Mouse (Mus musculus) testis, adult 2 months (tissue): ENCODE measurements around the gene U2surp. TPM values are rescaled to one million over a fixed set of nuclear protein-coding genes. Genes with fewer than 3 reads are reported as not detected.
"Not testable (repeated sequence)": the region's sequence is repeated elsewhere in the genome, so short reads cannot be mapped to it uniquely, and the experiment has no call there.

ENCODE experiments used
- H3K27ac ChIP-seq: fragments of 200-500 bp; 2 replicates; pipeline ENCODE4 v1.5.1; 2012; ENCODE audit warnings: low read depth, low read length; ENCODE audit not compliant: control insufficient read depth, insufficient read depth
- H3K27me3 ChIP-seq: fragments of 200-500 bp; 2 replicates; pipeline ENCODE4 v1.6.1; 2012; ENCODE audit warnings: mild to moderate bottlenecking, low read length, moderate library complexity; ENCODE audit not compliant: control insufficient read depth, insufficient read depth
- H3K36me3 ChIP-seq: fragments of 200-500 bp; 2 replicates; pipeline ENCODE4 v1.6.1; 2012; ENCODE audit warnings: mild to moderate bottlenecking, low read length; ENCODE audit not compliant: control insufficient read depth, insufficient read depth
- H3K4me1 ChIP-seq: fragments of 200-500 bp; 2 replicates; pipeline ENCODE4 v1.6.1; 2012; ENCODE audit warnings: low read length; ENCODE audit not compliant: control insufficient read depth, insufficient read depth
- H3K4me3 ChIP-seq: fragments of 200-500 bp; 2 replicates; pipeline ENCODE4 v1.5.1; 2012; ENCODE audit warnings: low read depth, mild to moderate bottlenecking, low read length, moderate library complexity, mixed read lengths; ENCODE audit not compliant: control insufficient read depth
- CTCF ChIP-seq: fragments of 200-500 bp; IDR thresholded peaks from 2 replicates; pipeline ENCODE4 v1.5.1; 2012; ENCODE audit warnings: low read depth, mild to moderate bottlenecking, inconsistent platforms, low read length, moderate library complexity; ENCODE audit not compliant: control insufficient read depth, insufficient read depth, insufficient replicate concordance
- POLR2A ChIP-seq: fragments of 200-500 bp; IDR thresholded peaks from 2 replicates; pipeline ENCODE4 v1.6.1; 2012; ENCODE audit warnings: low read depth, mild to moderate bottlenecking, inconsistent platforms, low read length, moderate library complexity; ENCODE audit not compliant: control insufficient read depth
- polyA plus RNA-seq: library from polyadenylated mRNA; depleted of rRNA; stranded (reverse); fragments of >200 nt; gene quantifications from 2 replicates; pipeline ENCODE4 v1.2.3, GENCODE M21; 2012

Gene U2surp
- polyA plus RNA-seq, 1 experiment, result 4.0 TPM

GRCm38 (mm10) chr9:95527676-95528075 is 15.9 kb upstream of the U2surp start:
- TF ChIP-seq CTCF (no peak), POLR2A (no peak)
- H3K4me3 ChIP-seq, result no peak overlapping the region

DNA sequence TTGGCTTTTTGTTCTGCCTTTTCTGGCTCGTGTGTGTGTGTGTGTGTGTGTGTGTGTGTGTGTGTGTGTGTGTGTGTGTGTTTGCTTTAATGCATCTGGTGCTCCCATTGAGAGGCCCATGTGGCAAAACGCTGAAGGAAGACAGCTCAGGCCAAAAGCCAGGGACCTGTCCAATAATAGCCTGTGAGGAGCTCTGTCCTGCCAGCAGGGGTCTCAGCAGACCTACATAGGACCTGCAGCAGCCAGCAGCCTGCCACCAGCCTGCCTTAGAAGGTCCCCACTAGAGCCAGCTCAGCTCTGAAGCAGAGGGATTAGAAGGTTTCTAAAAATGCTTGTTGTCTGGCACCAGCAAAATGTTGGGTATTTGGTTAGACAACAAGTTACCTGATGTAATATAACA is 14.2 kb upstream of the U2surp start:
- TF ChIP-seq POLR2A, result no peak
- TF ChIP-seq CTCF, result 0 out of 2 replicates have a peak, but pooled peaks have one; percentile 20
- H3K4me3 ChIP-seq, result no peak overlapping the region
- no peaks in the 10 kb centered on the region for H3K27me3 ChIP-seq
- no peak overlapping the region for H3K27ac ChIP-seq
- H3K36me3 ChIP-seq, result no peaks in the 10 kb centered on the region
- H3K4me1 ChIP-seq, result no peaks in the 10 kb centered on the region; the same call in 1 of the 2 replicates

More at GRCm38 (mm10) chr9:95527676-95528075, 15.9 kb upstream of the U2surp start:
- Histone ChIP-seq H3K27ac (no peak overlapping the region), H3K27me3 (no peaks in the 10 kb centered on the region), H3K4me1 (no peaks in the 10 kb centered on the region; the same call in 1 of the 2 replicates), H3K36me3 (no peaks in the 10 kb centered on the region)

DNA sequence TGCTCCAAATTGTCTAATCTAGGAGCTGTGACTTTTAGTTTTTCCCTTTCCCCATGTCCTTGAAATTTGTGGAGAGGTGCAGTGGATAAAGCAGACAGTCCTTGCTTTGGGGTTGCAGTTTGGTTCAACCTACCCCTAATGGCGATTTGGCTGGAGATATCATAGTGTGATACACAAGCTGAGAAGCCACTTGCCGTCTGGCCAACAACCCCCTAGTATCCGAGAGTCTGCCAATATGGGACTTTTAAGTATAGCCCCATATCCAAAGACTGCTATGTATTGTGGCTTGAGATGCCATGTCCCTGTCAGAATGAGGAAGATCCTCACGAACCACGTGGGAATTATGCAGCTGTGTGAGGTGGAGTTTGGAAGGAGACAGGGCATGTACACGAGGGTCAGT is 13.6 kb upstream of the U2surp start:
- Histone ChIP-seq H3K27me3 (no peaks in the 10 kb centered on the region), H3K4me1 (no peaks in the 10 kb centered on the region; the same call in 1 of the 2 replicates), H3K4me3 (no peak overlapping the region), H3K36me3 (no peaks in the 10 kb centered on the region), H3K27ac (no peak overlapping the region)
- TF ChIP-seq POLR2A, result no peak
- no peak for TF ChIP-seq CTCF

GRCm38 (mm10) chr9:95522561-95522960 is 10.8 kb upstream of the U2surp start:
- Histone ChIP-seq H3K4me1 (no peaks in the 10 kb centered on the region; the same call in 1 of the 2 replicates), H3K27me3 (no peaks in the 10 kb centered on the region), H3K27ac (no peak overlapping the region), H3K36me3 (no peaks in the 10 kb centered on the region), H3K4me3 (no peak overlapping the region)
- no peak for TF ChIP-seq POLR2A
- TF ChIP-seq CTCF, result no peak

- peak overlapping the region; percentile 27 for H3K4me3 ChIP-seq
- TF ChIP-seq POLR2A, result no peak
- no peak for TF ChIP-seq CTCF
- no peaks in the 10 kb centered on the region for H3K27me3 ChIP-seq
- H3K4me1 ChIP-seq, result no peaks in the 10 kb centered on the region; the same call in 1 of the 2 replicates
- H3K27ac ChIP-seq, result no peak overlapping the region
- no peaks in the 10 kb centered on the region for H3K36me3 ChIP-seq
Measured at GRCm38 (mm10) chr9:95521566-95521965, 9.8 kb upstream of the U2surp start.

GRCm38 (mm10) chr9:95521031-95521430 is 9.2 kb upstream of the U2surp start:
- Histone ChIP-seq H3K27ac (no peak overlapping the region), H3K27me3 (no peaks in the 10 kb centered on the region), H3K4me3 (no peak overlapping the region), H3K36me3 (no peaks in the 10 kb centered on the region), H3K4me1 (no peaks in the 10 kb centered on the region; the same call in 1 of the 2 replicates)
- TF ChIP-seq CTCF (no peak), POLR2A (no peak)

DNA sequence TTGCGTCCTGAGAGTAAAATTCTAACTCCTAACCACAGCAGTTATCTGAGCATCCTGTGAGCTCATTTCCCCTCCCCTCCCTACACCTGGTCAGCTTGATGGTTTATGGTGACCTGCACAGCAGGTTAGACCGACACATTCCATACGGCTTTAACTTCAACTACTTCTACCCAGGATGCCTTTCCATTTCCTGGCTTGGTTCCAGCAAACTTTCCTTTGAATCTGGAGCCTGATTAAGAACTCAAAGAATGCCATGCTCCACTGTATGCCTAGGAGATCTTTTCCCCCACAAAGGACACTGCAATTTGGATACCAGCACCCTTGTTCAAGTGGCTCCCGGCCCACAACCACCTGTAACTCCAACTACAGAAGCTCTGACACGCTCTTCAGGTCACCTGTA is 8.8 kb upstream of the U2surp start:
- Histone ChIP-seq H3K4me1 (no peaks in the 10 kb centered on the region; the same call in 1 of the 2 replicates), H3K36me3 (no peaks in the 10 kb centered on the region), H3K4me3 (no peak overlapping the region), H3K27me3 (no peaks in the 10 kb centered on the region), H3K27ac (no peak overlapping the region)
- TF ChIP-seq POLR2A (no peak), CTCF (no peak)

GRCm38 (mm10) chr9:95514361-95514760 is 2.6 kb upstream of the U2surp start:
- not testable (repeated sequence) for H3K4me3 ChIP-seq, H3K27me3 ChIP-seq, H3K4me1 ChIP-seq, H3K36me3 ChIP-seq, H3K27ac ChIP-seq
